Mouse (Mus musculus) limb, embryonic 15.5 days (tissue): ENCODE data around the gene Akap9. TPM values are rescaled to one million over a fixed set of nuclear protein-coding genes. Genes with fewer than 3 reads are reported as not detected.
A peak's percentile ranks its signal among the peaks of the same experiment; 100 is the strongest.
"Not testable (repeated sequence)": the region's sequence is repeated elsewhere in the genome, so short reads cannot be mapped to it uniquely, and the experiment has no call there.

Experiments used
- ATAC-seq: fragments of 200-750 bp; cut with Nextera tagmentation; 2 replicates; pipeline ENCODE4 v1.8.0; 2017; ENCODE audit warnings: low read depth, moderate TSS enrichment; ENCODE audit not compliant: insufficient number of reproducible peaks, low FRiP score, low TSS enrichment
- H3K27ac ChIP-seq: fragments of 300-500 bp; sonication (generic); 2 replicates; pipeline ENCODE4 v1.5.1; 2015; ENCODE audit warnings: moderate library complexity, mild to moderate bottlenecking, inconsistent platforms
- H3K27me3 ChIP-seq: fragments of 300-500 bp; sonication (generic); 2 replicates; pipeline ENCODE4 v1.6.1; 2015; ENCODE audit warnings: inconsistent platforms
- H3K36me3 ChIP-seq: fragments of 300-500 bp; sonication (generic); 2 replicates; pipeline ENCODE4 v1.6.1; 2015; ENCODE audit warnings: inconsistent platforms
- H3K4me1 ChIP-seq: fragments of 300-500 bp; sonication (generic); 2 replicates; pipeline ENCODE4 v1.6.1; 2015; ENCODE audit warnings: inconsistent platforms
- H3K4me2 ChIP-seq: fragments of 300-500 bp; sonication (generic); 2 replicates; pipeline ENCODE4 v1.6.1; 2015; ENCODE audit warnings: mild to moderate bottlenecking, inconsistent platforms
- H3K4me3 ChIP-seq: fragments of 300-500 bp; sonication (generic); 2 replicates; pipeline ENCODE4 v1.5.1; 2015; ENCODE audit warnings: mild to moderate bottlenecking, inconsistent platforms
- H3K9ac ChIP-seq: fragments of 300-500 bp; sonication (generic); 2 replicates; pipeline ENCODE4 v1.6.1; 2015; ENCODE audit warnings: inconsistent platforms
- H3K9me3 ChIP-seq: fragments of 300-500 bp; sonication (generic); 2 replicates; pipeline ENCODE4 v1.6.1; 2016; ENCODE audit warnings: inconsistent platforms
- WGBS: fragments of 180-500 bp; shearing (Covaris S2); methylation state at CpG from one replicate; pipeline ENCODE4 v1.1.7; 2015; 5-methylcytosine and 5-hydroxymethylcytosine counted together
- polyA plus RNA-seq: library from polyadenylated mRNA; unstranded; fragments of >200 nt; fragmentation: Nextera tagmentation; extraction: Ambion mirVana; gene quantifications from 2 replicates; pipeline ENCODE4 v1.2.1, GENCODE M21; 2015

Akap9 gene
- polyA plus RNA-seq, 1 experiment from 2014 or later: 139 TPM

GRCm38 (mm10) chr5:3935266-3935665 lies 7.4 kb downstream of the Akap9 start:
- peaks cover 7% of the 10 kb centered on the region for H3K4me1 ChIP-seq
- H3K27ac ChIP-seq: no peak overlapping the region
- peaks cover 3% of the 10 kb centered on the region; the same call in 1 of the 2 replicates for H3K36me3 ChIP-seq
- H3K27me3 ChIP-seq: no peaks in the 10 kb centered on the region
- no peak overlapping the region for H3K4me2 ChIP-seq
- no peak overlapping the region for H3K4me3 ChIP-seq
- no peak overlapping the region for H3K9ac ChIP-seq
- no peaks in the 10 kb centered on the region for H3K9me3 ChIP-seq
- ATAC-seq: no peak
- WGBS: 87% methylated on average over 5 of the region's 5 CpGs

- H3K9me3 ChIP-seq: no peaks in the 10 kb centered on the region
- no peak for ATAC-seq
- WGBS: 84% methylated on average over 8 of the region's 8 CpGs
Observed at GRCm38 (mm10) chr5:3935778-3936554, 8.1 kb downstream of the Akap9 start.

GRCm38 (mm10) chr5:3938905-3939304 lies 11.1 kb downstream of the Akap9 start:
- no peak overlapping the region for H3K9ac ChIP-seq
- H3K9me3 ChIP-seq: no peaks in the 10 kb centered on the region
- H3K36me3 ChIP-seq: peaks cover 9% of the 10 kb centered on the region; the same call in 1 of the 2 replicates
- WGBS: 80% methylated on average over 3 of the region's 3 CpGs
- H3K27me3 ChIP-seq: no peaks in the 10 kb centered on the region
- H3K4me3 ChIP-seq: no peak overlapping the region
- H3K4me2 ChIP-seq: no peak overlapping the region
- ATAC-seq: no peak
- H3K4me1 ChIP-seq: peaks cover 7% of the 10 kb centered on the region
- H3K27ac ChIP-seq: peak overlapping the region; percentile 62

More at GRCm38 (mm10) chr5:3935778-3936554, 8.1 kb downstream of the Akap9 start:
- Histone ChIP-seq H3K27me3 (no peaks in the 10 kb centered on the region), H3K36me3 (peaks cover 3% of the 10 kb centered on the region; the same call in 1 of the 2 replicates), H3K27ac (no peak overlapping the region), H3K4me3 (no peak overlapping the region), H3K4me1 (peaks cover 7% of the 10 kb centered on the region), H3K9ac (no peak overlapping the region), H3K4me2 (no peak overlapping the region)

- H3K27ac ChIP-seq: peak overlapping the region; percentile 17; the same call in 1 of the 2 replicates
- no peak for ATAC-seq
Observed at GRCm38 (mm10) chr5:3939335-3939734, 11.5 kb downstream of the Akap9 start.

GRCm38 (mm10) chr5:3941240-3941639 lies 13.4 kb downstream of the Akap9 start:
- Histone ChIP-seq H3K27me3 (no peaks in the 10 kb centered on the region), H3K4me2 (no peak overlapping the region), H3K36me3 (peaks cover 9% of the 10 kb centered on the region; the same call in 1 of the 2 replicates), H3K9ac (no peak overlapping the region), H3K9me3 (no peaks in the 10 kb centered on the region), H3K27ac (no peak overlapping the region), H3K4me3 (no peak overlapping the region), H3K4me1 (peaks cover 7% of the 10 kb centered on the region)
- 80% methylated on average over 2 of the region's 2 CpGs for WGBS
- no peak for ATAC-seq

More at GRCm38 (mm10) chr5:3939335-3939734, 11.5 kb downstream of the Akap9 start:
- Histone ChIP-seq H3K4me3 (no peak overlapping the region), H3K9ac (no peak overlapping the region), H3K4me1 (peaks cover 7% of the 10 kb centered on the region), H3K36me3 (peaks cover 9% of the 10 kb centered on the region; the same call in 1 of the 2 replicates), H3K27me3 (no peaks in the 10 kb centered on the region), H3K4me2 (no peak overlapping the region), H3K9me3 (no peaks in the 10 kb centered on the region)
- WGBS: 91% methylated on average over 5 of the region's 5 CpGs

GRCm38 (mm10) chr5:3943169-3943568 lies 15.3 kb downstream of the Akap9 start:
- ATAC-seq, H3K36me3 ChIP-seq, H3K27me3 ChIP-seq, H3K4me2 ChIP-seq, H3K4me1 ChIP-seq, H3K9ac ChIP-seq, H3K27ac ChIP-seq, H3K9me3 ChIP-seq, H3K4me3 ChIP-seq: not testable (repeated sequence)
- 61% methylated on average over 4 of the region's 4 CpGs for WGBS

GRCm38 (mm10) chr5:3952498-3952897 lies 24.6 kb downstream of the Akap9 start:
- Histone ChIP-seq H3K4me2 (no peak overlapping the region), H3K27me3 (no peaks in the 10 kb centered on the region), H3K9ac (no peak overlapping the region), H3K27ac (no peak overlapping the region), H3K9me3 (no peaks in the 10 kb centered on the region), H3K36me3 (peaks cover 61% of the 10 kb centered on the region), H3K4me1 (no peaks in the 10 kb centered on the region), H3K4me3 (no peak overlapping the region)
- WGBS: 93% methylated on average over 6 of the region's 6 CpGs
- no peak for ATAC-seq

- no peaks in the 10 kb centered on the region for H3K9me3 ChIP-seq
- H3K4me3 ChIP-seq: no peak overlapping the region
- no peak overlapping the region for H3K4me2 ChIP-seq
- no peak for ATAC-seq
- no peaks in the 10 kb centered on the region for H3K4me1 ChIP-seq
- H3K27me3 ChIP-seq: no peaks in the 10 kb centered on the region
- WGBS: 79% methylated on average over 1 of the region's 1 CpGs
- H3K27ac ChIP-seq: no peak overlapping the region
- H3K9ac ChIP-seq: no peak overlapping the region
- peaks cover 56% of the 10 kb centered on the region for H3K36me3 ChIP-seq
Observed at GRCm38 (mm10) chr5:3954541-3954940, 26.7 kb downstream of the Akap9 start.

GRCm38 (mm10) chr5:3961286-3961685 lies 33.4 kb downstream of the Akap9 start:
- no peaks in the 10 kb centered on the region for H3K27me3 ChIP-seq
- H3K9ac ChIP-seq: no peak overlapping the region
- no peak overlapping the region for H3K27ac ChIP-seq
- H3K9me3 ChIP-seq: no peaks in the 10 kb centered on the region
- ATAC-seq: no peak
- WGBS: 89% methylated on average over 7 of the region's 7 CpGs
- no peak overlapping the region for H3K4me2 ChIP-seq
- peaks cover 56% of the 10 kb centered on the region for H3K36me3 ChIP-seq
- no peak overlapping the region for H3K4me3 ChIP-seq
- no peaks in the 10 kb centered on the region for H3K4me1 ChIP-seq

- Histone ChIP-seq H3K9ac (no peak overlapping the region), H3K27me3 (no peaks in the 10 kb centered on the region), H3K36me3 (peaks cover 33% of the 10 kb centered on the region), H3K9me3 (no peaks in the 10 kb centered on the region), H3K4me2 (no peak overlapping the region), H3K4me3 (no peak overlapping the region), H3K4me1 (no peaks in the 10 kb centered on the region), H3K27ac (no peak overlapping the region)
- ATAC-seq: no peak
- 90% methylated on average over 9 of the region's 9 CpGs for WGBS
Observed at GRCm38 (mm10) chr5:3968415-3968814, 40.6 kb downstream of the Akap9 start.

- H3K27me3 ChIP-seq: no peaks in the 10 kb centered on the region
- no peaks in the 10 kb centered on the region for H3K9me3 ChIP-seq
- 96% methylated on average over 6 of the region's 6 CpGs for WGBS
- peaks cover 40% of the 10 kb centered on the region for H3K36me3 ChIP-seq
- H3K4me2 ChIP-seq: no peak overlapping the region
- H3K4me3 ChIP-seq: no peak overlapping the region
- H3K9ac ChIP-seq: no peak overlapping the region
- no peak for ATAC-seq
- no peak overlapping the region for H3K27ac ChIP-seq
- no peaks in the 10 kb centered on the region for H3K4me1 ChIP-seq
Observed at GRCm38 (mm10) chr5:3969114-3969513, 41.3 kb downstream of the Akap9 start.

GRCm38 (mm10) chr5:3970936-3971335 lies 43.1 kb downstream of the Akap9 start:
- Histone ChIP-seq H3K4me3 (no peak overlapping the region), H3K36me3 (peaks cover 49% of the 10 kb centered on the region)
- WGBS: 92% methylated on average over 2 of the region's 2 CpGs

More at GRCm38 (mm10) chr5:3970936-3971335, 43.1 kb downstream of the Akap9 start:
- H3K27ac ChIP-seq: no peak overlapping the region
- no peak overlapping the region for H3K4me2 ChIP-seq
- H3K9ac ChIP-seq: no peak overlapping the region
- H3K4me1 ChIP-seq: no peaks in the 10 kb centered on the region
- ATAC-seq: no peak
- no peaks in the 10 kb centered on the region for H3K27me3 ChIP-seq
- H3K9me3 ChIP-seq: no peaks in the 10 kb centered on the region
